Mouse (Mus musculus): ENCODE data around the gene Nmd3. TPM values are rescaled to one million over a fixed set of nuclear protein-coding genes. Genes with fewer than 3 reads are reported as not detected.

Nmd3 gene
- polyA plus RNA-seq, 1 experiment from 2014 or later, result 130 TPM

DNA sequence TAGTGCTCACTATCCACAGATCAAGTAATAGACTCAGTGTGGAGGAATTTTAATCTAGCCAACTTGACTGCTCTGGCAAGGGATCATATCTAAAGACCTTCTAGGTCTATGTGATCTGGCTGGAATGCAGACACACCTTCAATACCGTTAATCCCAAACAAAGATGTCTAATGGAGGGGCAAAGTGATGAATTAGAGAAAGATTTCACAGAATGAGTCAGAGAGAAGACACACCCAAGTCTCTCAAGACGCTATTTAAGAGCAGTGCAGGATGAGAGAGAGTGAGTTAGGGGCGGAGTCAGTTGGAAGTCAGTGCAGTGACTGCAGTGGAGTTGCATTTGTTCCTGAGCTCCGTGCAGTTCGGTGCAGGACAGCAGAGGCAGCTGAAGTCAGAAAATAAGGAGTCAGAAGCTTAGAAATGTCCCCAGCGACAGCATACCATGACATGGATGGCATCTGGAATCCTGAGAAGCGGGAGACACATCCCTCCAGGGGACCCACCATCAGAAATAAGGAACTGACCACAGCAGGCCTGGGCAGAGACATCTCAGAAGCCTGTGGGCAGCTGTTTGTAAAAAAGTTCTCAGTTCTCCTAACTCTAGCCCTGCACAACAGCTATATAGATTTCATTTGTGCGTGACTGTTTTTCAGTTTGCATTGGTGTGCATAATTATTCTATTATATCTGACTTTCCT, 9.7 kb upstream of the Nmd3 start:
- Histone ChIP-seq H3K4me2 (ENCODE audit: low read depth, low read length) (no peak overlapping the region), H3K27ac (ENCODE audit: low read length) (no peak overlapping the region), H3K9ac (ENCODE audit: low read length) (no peak overlapping the region), H3K4me3 (replicated peaks; ENCODE audit: low read length) (no peak overlapping the region), H3K27me3 (ENCODE audit: control insufficient read depth, insufficient read depth, low read length) (no peaks in the 10 kb centered on the region), H3K9me3 (replicated peaks; ENCODE audit: control insufficient read depth, low read length) (no peaks in the 10 kb centered on the region), H3K4me1 (ENCODE audit: control insufficient read depth, insufficient read depth, low read length) (no peaks in the 10 kb centered on the region), H3K36me3 (ENCODE audit: control insufficient read depth, insufficient read depth, low read length) (no peaks in the 10 kb centered on the region)
- WGBS, result 41% methylated on average over 8 of the region's 8 CpGs
- ATAC-seq (ENCODE audit: insufficient read depth, low FRiP score), result peak; percentile 64

DNA sequence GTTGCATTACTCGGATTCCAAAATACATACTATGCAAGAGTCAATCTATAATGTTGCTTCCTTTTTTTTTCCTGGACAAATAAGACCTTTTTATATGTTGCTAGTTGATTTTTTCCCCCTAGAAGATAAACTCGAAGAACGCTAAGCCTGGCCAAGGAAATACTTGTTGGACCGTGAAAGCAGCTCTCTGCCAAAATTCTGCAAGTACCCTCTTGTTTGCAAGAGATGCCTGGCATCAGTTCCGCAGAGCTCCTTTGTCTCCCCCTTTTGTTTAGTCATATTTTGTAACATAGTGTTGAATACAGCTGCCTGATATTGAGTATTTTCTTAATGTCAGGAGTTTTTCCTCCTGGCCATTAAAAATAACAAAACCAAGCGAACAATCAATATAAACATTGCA, 4.3 kb upstream of the Nmd3 start:
- no peaks in the 10 kb centered on the region for H3K4me1 ChIP-seq (ENCODE audit: control insufficient read depth, insufficient read depth, low read length)
- no peak overlapping the region for H3K4me2 ChIP-seq (ENCODE audit: low read depth, low read length)
- no peak overlapping the region for H3K27ac ChIP-seq (ENCODE audit: low read length)
- no peaks in the 10 kb centered on the region for H3K36me3 ChIP-seq (ENCODE audit: control insufficient read depth, insufficient read depth, low read length)
- H3K9me3 ChIP-seq (replicated peaks; ENCODE audit: control insufficient read depth, low read length), result no peaks in the 10 kb centered on the region
- ATAC-seq (ENCODE audit: insufficient read depth, low FRiP score), result no peak
- WGBS, result 70% methylated on average over 6 of the region's 6 CpGs
- no peaks in the 10 kb centered on the region for H3K27me3 ChIP-seq (ENCODE audit: control insufficient read depth, insufficient read depth, low read length)
- H3K9ac ChIP-seq (ENCODE audit: low read length), result no peak overlapping the region
- no peak overlapping the region for H3K4me3 ChIP-seq (replicated peaks; ENCODE audit: low read length)

DNA sequence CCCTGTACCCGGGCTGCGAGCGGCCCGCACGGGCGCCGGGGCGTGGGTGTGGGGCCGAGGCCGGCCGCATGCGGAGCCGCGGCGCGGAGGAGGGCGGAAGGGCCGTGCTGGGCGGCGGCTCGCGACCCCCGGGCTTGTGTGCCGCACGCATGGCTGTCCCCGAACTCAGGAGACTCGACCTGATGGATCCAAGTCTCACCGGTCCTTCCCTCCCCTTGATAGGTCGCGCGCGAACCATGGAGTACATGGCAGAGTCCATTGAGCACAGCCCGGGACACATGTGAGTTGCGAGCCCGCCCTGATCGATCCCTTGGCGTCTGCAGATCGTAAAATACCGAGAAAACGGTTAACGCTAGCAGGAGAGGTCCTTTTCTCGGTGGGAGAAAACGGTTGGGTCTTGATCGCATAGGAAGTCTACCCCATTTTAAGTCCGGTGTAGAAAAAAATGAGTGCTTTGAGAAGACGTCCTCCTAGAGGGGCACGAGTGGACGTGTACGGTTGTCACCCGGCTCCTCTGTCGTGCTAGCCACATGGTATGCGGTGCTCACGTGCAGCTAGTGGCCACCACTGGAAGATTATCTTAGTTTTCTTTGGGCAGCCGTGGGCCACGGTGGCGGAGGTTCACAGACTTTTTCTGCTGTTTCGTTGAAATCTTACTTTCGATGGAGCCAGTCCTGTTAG, 542 bp downstream of the Nmd3 start:
- Histone ChIP-seq H3K4me2 (ENCODE audit: low read depth, low read length) (peak overlapping the region; percentile 77), H3K36me3 (ENCODE audit: control insufficient read depth, insufficient read depth, low read length) (no peaks in the 10 kb centered on the region), H3K4me3 (replicated peaks; ENCODE audit: low read length) (peak overlapping the region; percentile 92), H3K27ac (ENCODE audit: low read length) (peak overlapping the region; percentile 94), H3K9ac (ENCODE audit: low read length) (peak overlapping the region; percentile 96), H3K9me3 (replicated peaks; ENCODE audit: control insufficient read depth, low read length) (no peaks in the 10 kb centered on the region), H3K27me3 (ENCODE audit: control insufficient read depth, insufficient read depth, low read length) (no peaks in the 10 kb centered on the region), H3K4me1 (ENCODE audit: control insufficient read depth, insufficient read depth, low read length) (peaks cover 10% of the 10 kb centered on the region)
- WGBS, result under 1% methylated on average over 57 of the region's 58 CpGs
- peak; percentile 59 for ATAC-seq (ENCODE audit: insufficient read depth, low FRiP score)

DNA sequence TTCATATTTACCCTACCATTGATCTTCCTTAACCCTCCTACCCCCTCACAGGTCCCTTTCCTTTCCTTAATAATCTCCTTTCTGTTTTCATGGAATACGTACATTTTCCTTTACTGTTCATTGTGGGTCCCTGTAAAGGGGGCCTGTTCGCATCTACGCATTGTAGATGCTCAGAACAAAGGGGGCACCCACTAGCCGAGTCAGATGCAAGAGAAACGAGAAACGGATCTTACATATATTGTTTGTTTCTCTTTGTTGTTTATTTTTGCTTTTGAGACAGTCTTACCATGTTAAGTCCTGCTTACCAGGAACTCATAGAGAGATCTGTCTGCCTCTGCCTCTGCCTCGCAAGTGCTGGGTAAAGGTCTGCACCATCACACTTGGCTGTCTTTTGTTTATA, 1.4 kb downstream of the Nmd3 start:
- Histone ChIP-seq H3K27ac (ENCODE audit: low read length) (no peak overlapping the region), H3K4me3 (replicated peaks; ENCODE audit: low read length) (peak overlapping the region; percentile 92), H3K27me3 (ENCODE audit: control insufficient read depth, insufficient read depth, low read length) (no peaks in the 10 kb centered on the region), H3K9me3 (replicated peaks; ENCODE audit: control insufficient read depth, low read length) (no peaks in the 10 kb centered on the region), H3K4me2 (ENCODE audit: low read depth, low read length) (peak overlapping the region; percentile 77), H3K9ac (ENCODE audit: low read length) (peak overlapping the region; percentile 64; the same call in 1 of the 2 replicates), H3K36me3 (ENCODE audit: control insufficient read depth, insufficient read depth, low read length) (no peaks in the 10 kb centered on the region), H3K4me1 (ENCODE audit: control insufficient read depth, insufficient read depth, low read length) (peaks cover 10% of the 10 kb centered on the region)
- no peak for ATAC-seq (ENCODE audit: insufficient read depth, low FRiP score)
- 42% methylated on average over 7 of the region's 7 CpGs for WGBS

DNA sequence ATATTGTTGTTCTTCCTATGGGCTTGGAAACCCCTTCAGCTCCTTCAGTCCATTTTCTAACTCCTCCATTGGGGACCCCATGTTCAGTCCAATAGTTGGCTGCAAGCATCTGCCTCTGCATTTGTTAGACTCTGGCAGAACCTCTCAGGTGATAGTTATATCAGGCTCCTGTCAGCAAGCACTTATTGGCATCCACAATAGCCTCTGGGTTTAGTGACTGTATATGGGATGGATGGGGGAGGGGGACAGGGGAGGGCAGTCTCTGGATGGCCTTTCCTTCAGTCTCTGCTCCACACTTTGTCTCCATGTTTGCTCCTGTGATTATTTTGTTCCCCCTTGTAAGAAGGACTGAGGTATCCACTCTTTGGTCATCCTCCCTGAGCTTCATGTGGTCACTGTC, 9.1 kb downstream of the Nmd3 start:
- H3K4me2 ChIP-seq (ENCODE audit: low read depth, low read length), result no peak overlapping the region
- H3K27ac ChIP-seq (ENCODE audit: low read length), result no peak overlapping the region
- no peak for ATAC-seq (ENCODE audit: insufficient read depth, low FRiP score)
- no peaks in the 10 kb centered on the region for H3K4me1 ChIP-seq (ENCODE audit: control insufficient read depth, insufficient read depth, low read length)
- no peaks in the 10 kb centered on the region for H3K27me3 ChIP-seq (ENCODE audit: control insufficient read depth, insufficient read depth, low read length)
- H3K36me3 ChIP-seq (ENCODE audit: control insufficient read depth, insufficient read depth, low read length), result 0 out of 2 replicates have a peak, but pooled peaks cover 9% of the 10 kb centered on the region
- no peak overlapping the region for H3K9ac ChIP-seq (ENCODE audit: low read length)
- H3K9me3 ChIP-seq (replicated peaks; ENCODE audit: control insufficient read depth, low read length), result no peaks in the 10 kb centered on the region
- H3K4me3 ChIP-seq (replicated peaks; ENCODE audit: low read length), result no peak overlapping the region

DNA sequence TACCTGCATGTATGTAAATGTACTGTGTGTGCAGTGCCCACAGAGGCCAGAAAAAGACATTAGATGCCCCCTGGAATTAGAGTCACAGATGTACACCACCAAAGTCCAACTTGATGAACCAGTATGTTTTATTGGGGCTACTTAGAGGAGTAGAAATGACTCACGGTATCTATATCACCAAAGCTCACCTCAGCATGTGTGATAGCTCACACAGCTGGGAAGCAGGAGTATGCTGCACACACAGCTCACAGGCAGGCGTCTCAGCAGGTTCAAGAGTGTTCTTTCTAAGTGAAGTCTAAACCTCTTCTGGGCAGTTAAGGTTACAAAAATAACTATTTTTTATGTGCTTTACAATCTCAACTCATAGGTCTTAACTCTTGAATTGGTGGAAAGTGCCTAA, 12.2 kb downstream of the Nmd3 start:
- H3K27me3 ChIP-seq (ENCODE audit: control insufficient read depth, insufficient read depth, low read length), result no peaks in the 10 kb centered on the region
- peaks cover 15% of the 10 kb centered on the region; the same call in 1 of the 2 replicates for H3K36me3 ChIP-seq (ENCODE audit: control insufficient read depth, insufficient read depth, low read length)
- no peaks in the 10 kb centered on the region for H3K9me3 ChIP-seq (replicated peaks; ENCODE audit: control insufficient read depth, low read length)
- 77% methylated on average over 2 of the region's 2 CpGs for WGBS
- H3K27ac ChIP-seq (ENCODE audit: low read length), result no peak overlapping the region
- H3K9ac ChIP-seq (ENCODE audit: low read length), result no peak overlapping the region
- ATAC-seq (ENCODE audit: insufficient read depth, low FRiP score), result no peak
- H3K4me2 ChIP-seq (ENCODE audit: low read depth, low read length), result no peak overlapping the region
- no peak overlapping the region for H3K4me3 ChIP-seq (replicated peaks; ENCODE audit: low read length)
- H3K4me1 ChIP-seq (ENCODE audit: control insufficient read depth, insufficient read depth, low read length), result no peaks in the 10 kb centered on the region

DNA sequence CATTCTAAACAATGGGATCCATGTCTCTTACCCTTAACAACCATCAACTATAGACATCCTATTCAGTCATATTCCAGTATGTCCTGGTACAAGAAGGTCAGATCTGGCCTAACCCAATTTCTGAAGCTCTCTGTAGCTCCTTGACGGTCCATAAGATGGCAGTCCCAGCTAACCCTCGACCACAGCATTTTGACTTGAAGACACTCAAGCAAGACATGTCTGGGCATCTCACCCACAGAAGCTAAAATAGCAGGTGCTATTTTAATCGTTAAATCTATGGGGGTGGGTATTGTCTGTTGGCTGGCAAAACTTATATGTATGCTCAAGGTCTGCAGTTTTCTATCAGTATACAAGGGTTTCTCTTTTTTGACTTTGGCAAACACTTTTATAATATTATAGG, 33.4 kb downstream of the Nmd3 start:
- no peaks in the 10 kb centered on the region for H3K4me1 ChIP-seq (ENCODE audit: control insufficient read depth, insufficient read depth, low read length)
- peaks cover 7% of the 10 kb centered on the region; the same call in 1 of the 2 replicates for H3K36me3 ChIP-seq (ENCODE audit: control insufficient read depth, insufficient read depth, low read length)
- no peak for ATAC-seq (ENCODE audit: insufficient read depth, low FRiP score)
- H3K9me3 ChIP-seq (replicated peaks; ENCODE audit: control insufficient read depth, low read length), result no peaks in the 10 kb centered on the region
- H3K27ac ChIP-seq (ENCODE audit: low read length), result no peak overlapping the region
- WGBS, result 67% methylated on average over 3 of the region's 3 CpGs
- H3K9ac ChIP-seq (ENCODE audit: low read length), result no peak overlapping the region
- H3K4me2 ChIP-seq (ENCODE audit: low read depth, low read length), result no peak overlapping the region
- H3K4me3 ChIP-seq (replicated peaks; ENCODE audit: low read length), result no peak overlapping the region
- H3K27me3 ChIP-seq (ENCODE audit: control insufficient read depth, insufficient read depth, low read length), result no peaks in the 10 kb centered on the region

DNA sequence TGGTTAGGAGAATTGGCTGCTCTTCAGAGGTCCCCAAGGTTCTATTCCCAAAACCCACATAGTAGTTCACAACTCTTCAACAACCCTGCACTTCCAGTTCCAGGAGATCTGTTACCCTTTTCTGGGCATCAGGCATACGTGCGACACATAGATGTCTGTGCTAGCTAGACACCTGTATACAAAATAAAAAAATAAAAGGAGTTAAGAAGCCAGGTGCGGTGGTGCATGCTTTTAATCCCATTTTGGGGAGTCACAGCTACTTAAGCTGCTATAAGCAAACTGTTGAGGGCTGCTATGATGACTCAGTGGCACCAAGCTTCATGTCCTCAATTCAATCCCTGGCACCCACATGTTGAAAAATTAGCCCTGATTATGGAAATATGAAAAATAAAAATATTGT, 34.2 kb downstream of the Nmd3 start:
- 86% methylated on average over 3 of the region's 3 CpGs for WGBS
- Histone ChIP-seq H3K4me3 (replicated peaks; ENCODE audit: low read length) (no peak overlapping the region), H3K36me3 (ENCODE audit: control insufficient read depth, insufficient read depth, low read length) (peaks cover 5% of the 10 kb centered on the region; the same call in 1 of the 2 replicates), H3K4me1 (ENCODE audit: control insufficient read depth, insufficient read depth, low read length) (no peaks in the 10 kb centered on the region), H3K4me2 (ENCODE audit: low read depth, low read length) (no peak overlapping the region), H3K9me3 (replicated peaks; ENCODE audit: control insufficient read depth, low read length) (no peaks in the 10 kb centered on the region), H3K27ac (ENCODE audit: low read length) (no peak overlapping the region), H3K27me3 (ENCODE audit: control insufficient read depth, insufficient read depth, low read length) (no peaks in the 10 kb centered on the region), H3K9ac (ENCODE audit: low read length) (no peak overlapping the region)
- no peak for ATAC-seq (ENCODE audit: insufficient read depth, low FRiP score)

DNA sequence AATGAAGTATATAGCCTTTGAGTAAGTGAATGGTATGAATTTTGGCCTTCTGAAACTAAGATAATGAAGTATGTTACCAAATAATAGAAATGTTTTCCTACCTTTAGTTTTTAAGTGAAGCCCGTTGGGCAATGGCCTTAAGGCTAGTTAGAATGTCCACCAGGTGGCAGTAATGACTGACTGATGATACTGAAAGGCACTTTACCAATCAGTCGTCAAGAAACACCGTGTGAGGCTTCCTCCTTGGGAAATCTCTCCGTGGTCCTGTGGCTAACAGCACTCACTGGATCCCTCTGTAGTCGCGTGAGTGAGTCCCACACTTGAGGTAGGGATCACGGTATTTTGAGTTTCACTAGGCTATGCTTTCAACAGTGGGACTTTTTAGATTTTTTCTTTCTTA, 34.7 kb downstream of the Nmd3 start:
- Histone ChIP-seq H3K4me1 (ENCODE audit: control insufficient read depth, insufficient read depth, low read length) (no peaks in the 10 kb centered on the region), H3K27me3 (ENCODE audit: control insufficient read depth, insufficient read depth, low read length) (no peaks in the 10 kb centered on the region), H3K9me3 (replicated peaks; ENCODE audit: control insufficient read depth, low read length) (no peaks in the 10 kb centered on the region), H3K9ac (ENCODE audit: low read length) (no peak overlapping the region), H3K36me3 (ENCODE audit: control insufficient read depth, insufficient read depth, low read length) (peaks cover 5% of the 10 kb centered on the region; the same call in 1 of the 2 replicates), H3K27ac (ENCODE audit: low read length) (no peak overlapping the region), H3K4me2 (ENCODE audit: low read depth, low read length) (no peak overlapping the region), H3K4me3 (replicated peaks; ENCODE audit: low read length) (no peak overlapping the region)
- 23% methylated on average over 7 of the region's 7 CpGs for WGBS
- peak; percentile 60; the same call in 1 of the 2 replicates for ATAC-seq (ENCODE audit: insufficient read depth, low FRiP score)

Measured in stomach, embryonic 16.5 days (tissue).